Mouse (Mus musculus) thymus, postnatal 36 days (tissue): ENCODE data around the gene A730049H05Rik.

ENCODE experiments used
- DNase-seq, 2 experiments: peaks; one replicate each; pipeline ENCODE4 v3.0.0; 2022; ENCODE audit warnings: mixed read lengths in 2 of 2

A730049H05Rik gene

DNA sequence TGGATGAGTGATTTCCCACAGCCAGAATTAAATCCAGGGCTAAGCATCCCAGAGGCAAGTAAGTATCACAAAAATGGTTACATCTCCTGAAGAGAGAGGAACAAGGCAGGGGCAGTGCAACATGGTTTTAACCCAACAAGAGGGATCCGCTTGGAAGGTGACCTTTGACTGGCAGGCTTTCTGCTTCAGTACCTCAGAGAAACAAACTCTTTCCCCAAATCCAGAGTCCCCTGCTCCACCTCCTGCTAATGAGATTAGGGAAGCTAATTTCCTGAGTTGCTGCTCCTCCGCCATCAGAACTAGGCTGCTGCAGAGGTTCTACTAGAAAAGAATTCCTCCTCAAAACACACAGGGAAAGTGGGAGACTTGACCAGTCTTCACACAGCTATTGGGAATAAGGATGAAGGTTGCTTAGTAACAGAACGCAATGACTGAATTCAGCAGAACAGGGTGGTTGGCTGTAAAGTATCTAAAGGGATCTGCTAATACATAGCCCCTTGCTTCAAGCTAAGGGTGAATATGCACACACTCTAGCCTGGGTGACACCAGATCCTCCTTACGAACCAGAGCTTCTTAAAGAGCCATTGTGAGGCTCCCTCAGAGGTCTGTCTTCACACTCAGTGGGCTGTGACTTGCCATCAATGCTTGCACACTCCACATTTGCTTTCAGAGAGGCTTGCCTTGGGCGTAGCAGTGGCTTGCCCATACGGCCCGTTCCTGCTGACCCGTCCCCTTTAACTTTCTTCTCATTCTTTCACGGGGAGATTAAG lies 67.0 kb downstream of the A730049H05Rik start:
- no peak for DNase-seq

DNA sequence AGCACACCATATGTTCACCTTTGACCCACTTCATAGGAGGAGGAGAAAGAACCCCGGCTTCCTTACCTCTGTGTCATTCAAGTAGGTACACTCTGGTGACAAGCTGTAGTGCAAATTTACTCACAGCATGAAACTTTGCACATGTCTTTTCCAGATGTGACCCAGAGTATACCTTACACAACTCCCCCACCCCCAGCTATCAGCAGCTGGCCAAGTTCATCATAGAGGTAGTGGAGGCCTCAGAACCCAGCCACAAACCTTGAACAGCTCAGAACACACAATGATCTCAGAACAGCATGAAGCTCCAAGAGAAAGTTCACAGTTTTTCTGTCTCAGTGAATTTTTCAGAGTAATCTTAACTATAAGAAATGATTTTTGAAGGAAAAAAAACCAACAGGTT lies 75.3 kb downstream of the A730049H05Rik start:
- no peak for DNase-seq
